Mouse (Mus musculus): Measurements from ENCODE around the gene Slc36a3. TPM values are rescaled to one million over a fixed set of nuclear protein-coding genes. Genes with fewer than 3 reads are reported as not detected.

Slc36a3 gene
- polyA plus RNA-seq, 1 experiment from 2014 or later: not detected

GRCm38 (mm10) chr11:55155070-55155421 is 3.5 kb upstream of the Slc36a3 start:
- Histone ChIP-seq H3K9me3 (replicated peaks; ENCODE audit: control insufficient read depth, low read length, poor library complexity, severe bottlenecking) (no peaks in the 10 kb centered on the region), H3K27me3 (ENCODE audit: control insufficient read depth, insufficient read depth, low read depth, low read length) (no peaks in the 10 kb centered on the region), H3K4me1 (ENCODE audit: control insufficient read depth, insufficient read depth, low read length) (no peaks in the 10 kb centered on the region), H3K9ac (ENCODE audit: low read depth, low read length) (no peak overlapping the region), H3K4me3 (ENCODE audit: low read depth, low read length) (no peak overlapping the region), H3K36me3 (ENCODE audit: control insufficient read depth, insufficient read depth, low read length) (no peaks in the 10 kb centered on the region), H3K4me2 (ENCODE audit: low read length) (no peak overlapping the region), H3K27ac (ENCODE audit: low read length) (no peak overlapping the region)
- no peak for ATAC-seq
- 87% methylated on average over 6 of the region's 6 CpGs for WGBS

DNA sequence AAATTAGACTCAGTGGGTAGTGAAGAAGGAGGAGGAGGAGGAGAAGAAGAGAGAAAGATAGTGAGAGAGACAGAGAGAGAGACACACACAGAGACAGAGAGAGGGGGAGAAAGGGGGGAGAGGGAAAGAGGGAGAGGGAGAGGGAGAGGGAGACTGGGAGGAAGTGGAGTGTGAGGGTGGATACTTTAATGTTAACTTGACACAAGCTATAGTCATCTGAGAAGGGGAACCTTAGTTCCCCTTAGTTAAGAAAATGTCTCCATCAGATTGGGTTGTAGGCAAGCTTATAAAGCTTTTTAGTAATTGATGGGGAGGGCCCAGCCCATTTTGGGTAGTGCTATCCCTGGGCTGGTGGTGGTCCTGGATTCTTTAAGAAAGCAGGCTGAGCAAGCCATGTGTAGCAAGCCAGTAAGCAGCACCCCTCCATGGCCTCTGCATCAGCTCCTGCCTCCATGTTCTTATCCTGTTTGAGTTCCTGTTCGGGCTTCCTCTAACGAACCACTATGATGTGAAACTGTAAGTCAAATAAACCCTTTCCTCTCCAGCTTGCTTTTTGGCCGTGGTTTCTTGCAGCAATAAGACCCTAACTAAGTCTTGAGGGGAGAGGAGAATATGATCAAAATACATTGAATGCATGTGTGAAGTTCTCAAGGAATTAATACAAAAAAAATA is 3.0 kb upstream of the Slc36a3 start:
- Histone ChIP-seq H3K4me1 (ENCODE audit: control insufficient read depth, insufficient read depth, low read length) (no peaks in the 10 kb centered on the region), H3K27me3 (ENCODE audit: control insufficient read depth, insufficient read depth, low read depth, low read length) (no peaks in the 10 kb centered on the region), H3K27ac (ENCODE audit: low read length) (no peak overlapping the region), H3K9ac (ENCODE audit: low read depth, low read length) (no peak overlapping the region), H3K36me3 (ENCODE audit: control insufficient read depth, insufficient read depth, low read length) (no peaks in the 10 kb centered on the region), H3K9me3 (replicated peaks; ENCODE audit: control insufficient read depth, low read length, poor library complexity, severe bottlenecking) (no peaks in the 10 kb centered on the region), H3K4me3 (ENCODE audit: low read depth, low read length) (no peak overlapping the region), H3K4me2 (ENCODE audit: low read length) (no peak overlapping the region)
- ATAC-seq: no peak
- 73% methylated on average over 3 of the region's 3 CpGs for WGBS

DNA sequence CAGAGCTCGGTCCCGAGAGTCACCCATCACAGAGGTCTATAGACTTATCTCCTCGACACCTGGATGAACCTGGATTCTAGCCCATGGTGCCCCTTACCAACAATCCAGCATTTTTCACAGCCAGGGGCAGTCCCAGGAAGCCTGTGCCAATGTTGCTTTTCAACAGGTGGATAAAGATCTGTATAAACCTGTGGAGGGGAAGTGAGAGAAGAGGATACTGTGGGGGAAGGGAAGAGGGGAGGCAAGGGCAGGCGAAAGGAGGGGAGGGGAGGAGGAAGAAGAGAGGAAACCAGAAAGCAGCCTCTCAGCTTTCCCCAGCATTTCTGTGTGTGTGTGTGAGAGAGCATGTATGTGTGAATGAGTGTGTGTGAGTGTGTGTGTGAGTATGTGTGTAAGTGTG is 3.0 kb downstream of the Slc36a3 start:
- Histone ChIP-seq H3K4me1 (ENCODE audit: control insufficient read depth, insufficient read depth, low read length) (no peaks in the 10 kb centered on the region), H3K4me3 (ENCODE audit: low read depth, low read length) (no peak overlapping the region), H3K9ac (ENCODE audit: low read depth, low read length) (no peak overlapping the region), H3K27me3 (ENCODE audit: control insufficient read depth, insufficient read depth, low read depth, low read length) (no peaks in the 10 kb centered on the region), H3K36me3 (ENCODE audit: control insufficient read depth, insufficient read depth, low read length) (no peaks in the 10 kb centered on the region), H3K9me3 (replicated peaks; ENCODE audit: control insufficient read depth, low read length, poor library complexity, severe bottlenecking) (no peaks in the 10 kb centered on the region), H3K4me2 (ENCODE audit: low read length) (no peak overlapping the region), H3K27ac (ENCODE audit: low read length) (no peak overlapping the region)
- WGBS: 87% methylated on average over 4 of the region's 4 CpGs
- no peak for ATAC-seq

DNA sequence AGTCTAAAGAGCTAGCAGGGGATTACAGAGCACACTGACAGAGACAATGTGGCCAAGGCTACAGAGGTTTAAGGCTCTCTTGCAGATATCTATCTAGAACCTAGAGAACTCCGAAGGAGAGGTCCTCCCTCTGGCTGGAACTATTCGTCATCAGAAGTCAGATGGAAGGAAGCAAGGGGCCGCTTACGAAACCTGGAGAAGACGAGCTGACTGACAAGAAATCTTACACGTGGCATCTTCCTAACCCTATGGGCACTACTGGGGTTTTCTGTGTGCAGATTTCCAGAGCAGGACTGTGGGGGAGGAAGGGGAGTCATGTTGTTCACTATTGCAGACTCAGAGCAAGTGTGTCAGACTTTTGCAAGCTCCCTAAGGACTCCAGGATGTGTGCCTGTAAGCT is 4.1 kb downstream of the Slc36a3 start:
- Histone ChIP-seq H3K36me3 (ENCODE audit: control insufficient read depth, insufficient read depth, low read length) (no peaks in the 10 kb centered on the region), H3K9ac (ENCODE audit: low read depth, low read length) (no peak overlapping the region), H3K4me2 (ENCODE audit: low read length) (no peak overlapping the region), H3K27me3 (ENCODE audit: control insufficient read depth, insufficient read depth, low read depth, low read length) (no peaks in the 10 kb centered on the region), H3K4me1 (ENCODE audit: control insufficient read depth, insufficient read depth, low read length) (no peaks in the 10 kb centered on the region), H3K27ac (ENCODE audit: low read length) (no peak overlapping the region), H3K9me3 (replicated peaks; ENCODE audit: control insufficient read depth, low read length, poor library complexity, severe bottlenecking) (no peaks in the 10 kb centered on the region), H3K4me3 (ENCODE audit: low read depth, low read length) (no peak overlapping the region)
- no peak for ATAC-seq
- WGBS: 45% methylated on average over 6 of the region's 6 CpGs

DNA sequence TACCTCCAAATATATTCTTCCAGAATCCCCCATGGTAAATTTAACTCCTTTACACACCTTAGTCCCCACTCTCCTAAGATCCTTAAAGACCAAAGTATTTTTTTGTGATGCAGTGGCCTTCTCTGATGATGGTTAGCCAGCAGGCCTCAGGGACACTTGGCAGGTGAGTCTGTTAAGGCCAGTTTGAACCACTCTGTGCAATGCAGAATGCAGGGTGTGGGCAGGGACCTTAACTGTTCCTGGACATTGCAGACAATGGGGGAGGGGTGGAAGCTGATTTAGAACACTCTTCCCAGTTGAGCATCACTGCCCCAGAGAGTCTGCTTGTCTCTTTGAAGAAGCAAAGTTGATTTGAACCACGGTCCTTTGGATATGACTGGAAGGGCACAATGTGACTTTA is 4.7 kb downstream of the Slc36a3 start:
- Histone ChIP-seq H3K27ac (ENCODE audit: low read length) (no peak overlapping the region), H3K9me3 (replicated peaks; ENCODE audit: control insufficient read depth, low read length, poor library complexity, severe bottlenecking) (no peaks in the 10 kb centered on the region), H3K36me3 (ENCODE audit: control insufficient read depth, insufficient read depth, low read length) (no peaks in the 10 kb centered on the region), H3K9ac (ENCODE audit: low read depth, low read length) (no peak overlapping the region), H3K4me2 (ENCODE audit: low read length) (no peak overlapping the region), H3K4me1 (ENCODE audit: control insufficient read depth, insufficient read depth, low read length) (no peaks in the 10 kb centered on the region), H3K4me3 (ENCODE audit: low read depth, low read length) (no peak overlapping the region), H3K27me3 (ENCODE audit: control insufficient read depth, insufficient read depth, low read depth, low read length) (no peaks in the 10 kb centered on the region)
- ATAC-seq: no peak
- 33% methylated on average over 1 of the region's 1 CpGs for WGBS

DNA sequence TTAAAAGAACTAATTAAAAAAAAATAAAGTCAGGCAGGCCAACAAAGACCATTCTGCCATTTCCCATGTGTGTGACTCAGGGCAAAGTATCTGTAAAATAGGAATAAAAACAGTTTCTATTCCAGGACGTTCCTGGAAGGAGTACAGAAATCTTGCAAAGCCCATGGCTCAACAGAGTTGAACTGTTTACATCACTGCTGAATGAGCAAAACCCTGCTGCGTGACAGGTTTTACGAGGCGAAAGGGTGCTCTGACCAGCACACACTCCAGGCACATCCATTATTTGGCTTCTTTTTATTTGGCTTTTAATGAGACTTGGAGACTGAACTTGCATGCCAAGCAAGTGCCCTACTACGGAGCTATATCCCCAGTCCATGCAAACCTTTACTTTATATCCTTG is 7.5 kb downstream of the Slc36a3 start:
- H3K4me2 ChIP-seq (ENCODE audit: low read length): no peak overlapping the region
- no peaks in the 10 kb centered on the region for H3K9me3 ChIP-seq (replicated peaks; ENCODE audit: control insufficient read depth, low read length, poor library complexity, severe bottlenecking)
- WGBS: 80% methylated on average over 5 of the region's 5 CpGs
- H3K4me1 ChIP-seq (ENCODE audit: control insufficient read depth, insufficient read depth, low read length): no peaks in the 10 kb centered on the region
- H3K4me3 ChIP-seq (ENCODE audit: low read depth, low read length): no peak overlapping the region
- no peak overlapping the region for H3K27ac ChIP-seq (ENCODE audit: low read length)
- H3K9ac ChIP-seq (ENCODE audit: low read depth, low read length): no peak overlapping the region
- H3K36me3 ChIP-seq (ENCODE audit: control insufficient read depth, insufficient read depth, low read length): no peaks in the 10 kb centered on the region
- no peaks in the 10 kb centered on the region for H3K27me3 ChIP-seq (ENCODE audit: control insufficient read depth, insufficient read depth, low read depth, low read length)
- no peak for ATAC-seq

GRCm38 (mm10) chr11:55141502-55141901 is 10.0 kb downstream of the Slc36a3 start:
- Histone ChIP-seq H3K4me3 (ENCODE audit: low read depth, low read length) (no peak overlapping the region), H3K4me1 (ENCODE audit: control insufficient read depth, insufficient read depth, low read length) (no peaks in the 10 kb centered on the region), H3K9ac (ENCODE audit: low read depth, low read length) (no peak overlapping the region), H3K4me2 (ENCODE audit: low read length) (no peak overlapping the region), H3K9me3 (replicated peaks; ENCODE audit: control insufficient read depth, low read length, poor library complexity, severe bottlenecking) (no peaks in the 10 kb centered on the region), H3K36me3 (ENCODE audit: control insufficient read depth, insufficient read depth, low read length) (no peaks in the 10 kb centered on the region), H3K27me3 (ENCODE audit: control insufficient read depth, insufficient read depth, low read depth, low read length) (no peaks in the 10 kb centered on the region), H3K27ac (ENCODE audit: low read length) (no peak overlapping the region)
- 78% methylated on average over 4 of the region's 4 CpGs for WGBS
- ATAC-seq: no peak

DNA sequence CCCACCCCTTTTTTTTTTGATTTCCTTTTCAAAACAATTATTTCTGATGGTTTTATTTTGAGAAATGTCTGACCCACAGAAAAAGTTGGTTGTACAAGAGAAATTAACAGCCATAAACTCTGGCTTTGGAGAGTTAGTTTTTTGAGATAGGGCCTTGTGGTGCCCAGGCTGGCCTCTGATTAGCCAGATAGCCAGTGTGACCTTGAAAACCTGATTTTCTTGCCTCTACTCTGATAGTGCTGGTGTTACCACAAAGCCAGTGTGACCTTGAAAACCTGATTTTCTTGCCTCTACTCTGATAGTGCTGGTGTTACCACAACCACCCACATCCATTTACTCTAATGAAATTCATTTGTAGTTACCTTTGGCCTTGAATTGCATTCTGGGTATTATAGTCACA is 13.9 kb downstream of the Slc36a3 start:
- no peak overlapping the region for H3K9ac ChIP-seq (ENCODE audit: low read depth, low read length)
- no peaks in the 10 kb centered on the region for H3K36me3 ChIP-seq (ENCODE audit: control insufficient read depth, insufficient read depth, low read length)
- H3K4me1 ChIP-seq (ENCODE audit: control insufficient read depth, insufficient read depth, low read length): no peaks in the 10 kb centered on the region
- no peaks in the 10 kb centered on the region for H3K27me3 ChIP-seq (ENCODE audit: control insufficient read depth, insufficient read depth, low read depth, low read length)
- H3K4me2 ChIP-seq (ENCODE audit: low read length): no peak overlapping the region
- no peak for ATAC-seq
- H3K27ac ChIP-seq (ENCODE audit: low read length): no peak overlapping the region
- no peaks in the 10 kb centered on the region for H3K9me3 ChIP-seq (replicated peaks; ENCODE audit: control insufficient read depth, low read length, poor library complexity, severe bottlenecking)
- no peak overlapping the region for H3K4me3 ChIP-seq (ENCODE audit: low read depth, low read length)

DNA sequence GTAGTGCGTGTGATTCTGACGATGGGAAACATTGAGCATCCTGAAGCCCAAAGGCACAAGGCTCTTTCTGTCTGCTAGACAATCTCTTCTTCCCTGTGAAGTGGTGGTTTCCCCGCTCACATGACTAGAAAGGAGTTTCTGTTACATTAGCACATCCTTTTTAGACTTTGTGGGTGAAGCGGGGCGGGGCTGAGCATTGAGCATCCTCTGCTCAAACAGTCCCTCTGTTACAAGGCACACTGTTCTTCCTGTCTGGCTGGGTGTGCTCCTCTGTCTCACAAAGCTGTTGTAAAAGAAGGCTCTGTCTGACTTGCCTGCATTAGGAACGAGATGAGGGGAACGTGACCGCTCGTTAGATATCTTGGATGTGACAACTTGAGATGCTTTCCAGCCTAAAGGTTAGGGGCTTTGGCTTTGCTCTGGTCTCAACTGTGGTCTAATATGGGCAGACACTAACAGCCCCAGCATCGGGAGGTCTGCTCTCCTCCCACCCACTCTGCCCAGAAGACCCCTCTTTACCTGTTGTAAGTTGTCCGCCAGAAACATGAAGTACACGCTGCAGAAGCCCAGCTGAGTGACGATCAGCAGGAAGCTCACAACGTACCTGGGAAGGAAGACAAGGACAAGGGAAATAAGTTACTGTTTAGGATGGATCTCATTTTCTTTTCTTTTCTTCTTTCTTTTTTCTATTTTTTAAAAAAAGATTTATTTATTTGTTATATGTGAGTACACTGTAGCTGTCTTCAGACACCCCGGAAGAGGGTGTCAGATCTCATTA is 14.5 kb downstream of the Slc36a3 start:
- ATAC-seq: no peak
- no peaks in the 10 kb centered on the region for H3K27me3 ChIP-seq (ENCODE audit: control insufficient read depth, insufficient read depth, low read depth, low read length)
- H3K9ac ChIP-seq (ENCODE audit: low read depth, low read length): no peak overlapping the region
- WGBS: 86% methylated on average over 15 of the region's 15 CpGs
- H3K4me1 ChIP-seq (ENCODE audit: control insufficient read depth, insufficient read depth, low read length): no peaks in the 10 kb centered on the region
- H3K27ac ChIP-seq (ENCODE audit: low read length): no peak overlapping the region
- H3K36me3 ChIP-seq (ENCODE audit: control insufficient read depth, insufficient read depth, low read length): no peaks in the 10 kb centered on the region
- no peak overlapping the region for H3K4me2 ChIP-seq (ENCODE audit: low read length)
- no peaks in the 10 kb centered on the region for H3K9me3 ChIP-seq (replicated peaks; ENCODE audit: control insufficient read depth, low read length, poor library complexity, severe bottlenecking)
- H3K4me3 ChIP-seq (ENCODE audit: low read depth, low read length): no peak overlapping the region

Data from midbrain, embryonic 16.5 days (tissue).